Mouse (Mus musculus): Measurements from ENCODE around the gene Hist1h2ac. TPM values are rescaled to one million over a fixed set of nuclear protein-coding genes. Genes with fewer than 3 reads are reported as not detected.
A peak's percentile ranks its signal among the peaks of the same experiment; 100 is the strongest.
"Not testable (repeated sequence)": the region's sequence is repeated elsewhere in the genome, so short reads cannot be mapped to it uniquely, and the experiment has no call there.

The Hist1h2ac gene
- not detected in 2 replicates for polyA plus RNA-seq (2012; ENCODE audit: insufficient read depth, insufficient read length, low replicate concordance, missing spikeins)

- Histone ChIP-seq H3K4me3 (ENCODE audit: insufficient read depth, low read depth, low read length) (peak within 1 kb of the TSS; percentile 60), H3K4me1 (ENCODE audit: control insufficient read depth, insufficient read depth, low read length) (no peaks in the 10 kb centered on the region), H3K27ac (ENCODE audit: insufficient read depth, low read depth, low read length) (peak within 1 kb of the TSS; percentile 85)
- no peak for TF ChIP-seq CTCF (IDR thresholded peaks at IDR 0.05; ENCODE audit: insufficient read depth, low read depth, low read length)
- no peak for TF ChIP-seq POLR2A (IDR thresholded peaks at IDR 0.05; ENCODE audit: insufficient read depth, low read depth, low read length)
- WGBS, result under 1% methylated on average over 29 of the region's 32 CpGs
Observed at GRCm38 (mm10) chr13:23683755-23684281, at the start of gene Hist1h2ac, which contains the start of gene Hist1h2bc. Gene Hist1h2ac, minus strand, starts transcription at chr13:23683948. Gene Hist1h2bc, plus strand, starts transcription at chr13:23684199.

- TF ChIP-seq POLR2A (IDR thresholded peaks at IDR 0.05; ENCODE audit: insufficient read depth, low read depth, low read length) (no peak), CTCF (IDR thresholded peaks at IDR 0.05; ENCODE audit: insufficient read depth, low read depth, low read length) (no peak)
- Histone ChIP-seq H3K4me3 (ENCODE audit: insufficient read depth, low read depth, low read length) (no peak overlapping the region), H3K27ac (ENCODE audit: insufficient read depth, low read depth, low read length) (no peak overlapping the region), H3K4me1 (ENCODE audit: control insufficient read depth, insufficient read depth, low read length) (no peaks in the 10 kb centered on the region)
- 20% methylated on average over 8 of the region's 8 CpGs for WGBS
Observed at GRCm38 (mm10) chr13:23732156-23732804, 48.5 kb upstream of the Hist1h2ac start.

- 57% methylated on average over 8 of the region's 8 CpGs for WGBS
- H3K4me3 ChIP-seq (ENCODE audit: insufficient read depth, low read depth, low read length), result no peak overlapping the region
- no peak for TF ChIP-seq CTCF (IDR thresholded peaks at IDR 0.05; ENCODE audit: insufficient read depth, low read depth, low read length)
- TF ChIP-seq POLR2A (IDR thresholded peaks at IDR 0.05; ENCODE audit: insufficient read depth, low read depth, low read length), result no peak
- H3K27ac ChIP-seq (ENCODE audit: insufficient read depth, low read depth, low read length), result no peak overlapping the region
- H3K4me1 ChIP-seq (ENCODE audit: control insufficient read depth, insufficient read depth, low read length), result no peaks in the 10 kb centered on the region
Observed at GRCm38 (mm10) chr13:23730479-23730878, 46.7 kb upstream of the Hist1h2ac start.

GRCm38 (mm10) chr13:23729706-23730105, 46.0 kb upstream of the Hist1h2ac start:
- no peak for TF ChIP-seq CTCF (IDR thresholded peaks at IDR 0.05; ENCODE audit: insufficient read depth, low read depth, low read length)
- no peak for TF ChIP-seq POLR2A (IDR thresholded peaks at IDR 0.05; ENCODE audit: insufficient read depth, low read depth, low read length)
- 95% methylated on average over 5 of the region's 5 CpGs for WGBS
- no peaks in the 10 kb centered on the region for H3K4me1 ChIP-seq (ENCODE audit: control insufficient read depth, insufficient read depth, low read length)
- no peak overlapping the region for H3K4me3 ChIP-seq (ENCODE audit: insufficient read depth, low read depth, low read length)
- H3K27ac ChIP-seq (ENCODE audit: insufficient read depth, low read depth, low read length), result no peak overlapping the region

- WGBS, result 71% methylated on average over 9 of the region's 9 CpGs
- Histone ChIP-seq H3K4me1 (ENCODE audit: control insufficient read depth, insufficient read depth, low read length) (no peaks in the 10 kb centered on the region), H3K27ac (ENCODE audit: insufficient read depth, low read depth, low read length) (no peak overlapping the region), H3K4me3 (ENCODE audit: insufficient read depth, low read depth, low read length) (no peak overlapping the region)
- TF ChIP-seq POLR2A (IDR thresholded peaks at IDR 0.05; ENCODE audit: insufficient read depth, low read depth, low read length) (no peak), CTCF (IDR thresholded peaks at IDR 0.05; ENCODE audit: insufficient read depth, low read depth, low read length) (no peak)
Observed at GRCm38 (mm10) chr13:23729192-23729525, 45.4 kb upstream of the Hist1h2ac start.

GRCm38 (mm10) chr13:23728472-23729191, 44.9 kb upstream of the Hist1h2ac start:
- H3K4me1 ChIP-seq (ENCODE audit: control insufficient read depth, insufficient read depth, low read length), result no peaks in the 10 kb centered on the region
- H3K27ac ChIP-seq (ENCODE audit: insufficient read depth, low read depth, low read length), result no peak overlapping the region
- H3K4me3 ChIP-seq (ENCODE audit: insufficient read depth, low read depth, low read length), result no peak overlapping the region
- TF ChIP-seq CTCF (IDR thresholded peaks at IDR 0.05; ENCODE audit: insufficient read depth, low read depth, low read length) (no peak), POLR2A (IDR thresholded peaks at IDR 0.05; ENCODE audit: insufficient read depth, low read depth, low read length) (no peak)
- WGBS, result 83% methylated on average over 18 of the region's 18 CpGs

- Histone ChIP-seq H3K4me3 (ENCODE audit: insufficient read depth, low read depth, low read length) (no peak overlapping the region), H3K27ac (ENCODE audit: insufficient read depth, low read depth, low read length) (no peak overlapping the region), H3K4me1 (ENCODE audit: control insufficient read depth, insufficient read depth, low read length) (no peaks in the 10 kb centered on the region)
- TF ChIP-seq POLR2A (IDR thresholded peaks at IDR 0.05; ENCODE audit: insufficient read depth, low read depth, low read length), result no peak
- TF ChIP-seq CTCF (IDR thresholded peaks at IDR 0.05; ENCODE audit: insufficient read depth, low read depth, low read length), result no peak
- WGBS, result 59% methylated on average over 1 of the region's 1 CpGs
Observed at GRCm38 (mm10) chr13:23725213-23725612, 41.5 kb upstream of the Hist1h2ac start.

- H3K27ac ChIP-seq (ENCODE audit: insufficient read depth, low read depth, low read length), result no peak overlapping the region
- WGBS, result 89% methylated on average over 4 of the region's 4 CpGs
- no peaks in the 10 kb centered on the region for H3K4me1 ChIP-seq (ENCODE audit: control insufficient read depth, insufficient read depth, low read length)
- no peak overlapping the region for H3K4me3 ChIP-seq (ENCODE audit: insufficient read depth, low read depth, low read length)
- TF ChIP-seq POLR2A (IDR thresholded peaks at IDR 0.05; ENCODE audit: insufficient read depth, low read depth, low read length) (no peak), CTCF (IDR thresholded peaks at IDR 0.05; ENCODE audit: insufficient read depth, low read depth, low read length) (no peak)
Observed at GRCm38 (mm10) chr13:23724239-23724638, 40.5 kb upstream of the Hist1h2ac start.

GRCm38 (mm10) chr13:23717593-23718245, 34.0 kb upstream of the Hist1h2ac start:
- 23% methylated on average over 2 of the region's 2 CpGs for WGBS
- H3K4me3 ChIP-seq (ENCODE audit: insufficient read depth, low read depth, low read length); H3K27ac ChIP-seq (ENCODE audit: insufficient read depth, low read depth, low read length); H3K4me1 ChIP-seq (ENCODE audit: control insufficient read depth, insufficient read depth, low read length): not testable (repeated sequence)

Measured in olfactory bulb, adult 2 months (tissue).